Mouse (Mus musculus) inflammation-experienced regulatory T-cells, adult 6 months (primary cell): ENCODE measurements around the gene Ubiad1. TPM values are rescaled to one million over a fixed set of nuclear protein-coding genes. Genes with fewer than 3 reads are reported as not detected.

Source experiments
- ATAC-seq: one replicate; pipeline ENCODE4 v1.8.0; 2017
- polyA plus RNA-seq, 3 experiments: library from polyadenylated mRNA; unstranded; fragments of 100-300 nt; shearing (Covaris generic); gene quantifications; one replicate each; pipeline ENCODE4 v1.2.1; 2017

The Ubiad1 gene
- polyA plus RNA-seq, 3 experiments from 2014 or later: 8.6 to 9.2 (median 8.7) TPM

DNA sequence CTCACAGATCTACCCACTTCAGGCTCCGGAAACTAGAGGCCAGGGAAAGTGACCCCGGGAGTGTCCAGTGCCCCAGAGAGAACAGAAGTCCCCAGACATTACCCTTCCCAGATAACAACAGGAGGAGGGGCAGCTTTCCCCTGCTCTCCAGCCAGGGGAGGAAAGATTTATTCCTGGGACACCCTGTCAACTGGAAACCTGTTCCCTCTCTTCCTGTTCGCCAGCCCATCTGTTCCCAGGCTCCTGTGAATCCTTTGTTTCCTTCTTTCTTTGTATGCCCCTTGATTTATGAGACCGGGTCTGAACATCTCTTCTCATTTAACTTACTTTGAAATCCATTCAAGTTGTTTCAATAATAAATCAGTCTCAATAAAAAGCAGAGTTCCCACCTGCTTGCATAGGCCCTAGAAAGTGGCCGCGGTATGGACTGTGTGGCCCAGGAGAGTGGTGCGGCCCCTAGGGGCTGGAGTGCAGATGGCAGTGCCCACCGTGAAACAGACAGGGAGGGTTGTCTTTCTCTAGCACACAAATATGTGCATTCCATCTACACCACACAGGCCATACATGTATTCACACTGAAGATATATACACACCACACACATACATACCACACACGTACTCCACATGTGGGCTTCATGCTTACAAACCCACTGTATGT lies 45.0 kb downstream of the Ubiad1 start:
- ATAC-seq: no peak

DNA sequence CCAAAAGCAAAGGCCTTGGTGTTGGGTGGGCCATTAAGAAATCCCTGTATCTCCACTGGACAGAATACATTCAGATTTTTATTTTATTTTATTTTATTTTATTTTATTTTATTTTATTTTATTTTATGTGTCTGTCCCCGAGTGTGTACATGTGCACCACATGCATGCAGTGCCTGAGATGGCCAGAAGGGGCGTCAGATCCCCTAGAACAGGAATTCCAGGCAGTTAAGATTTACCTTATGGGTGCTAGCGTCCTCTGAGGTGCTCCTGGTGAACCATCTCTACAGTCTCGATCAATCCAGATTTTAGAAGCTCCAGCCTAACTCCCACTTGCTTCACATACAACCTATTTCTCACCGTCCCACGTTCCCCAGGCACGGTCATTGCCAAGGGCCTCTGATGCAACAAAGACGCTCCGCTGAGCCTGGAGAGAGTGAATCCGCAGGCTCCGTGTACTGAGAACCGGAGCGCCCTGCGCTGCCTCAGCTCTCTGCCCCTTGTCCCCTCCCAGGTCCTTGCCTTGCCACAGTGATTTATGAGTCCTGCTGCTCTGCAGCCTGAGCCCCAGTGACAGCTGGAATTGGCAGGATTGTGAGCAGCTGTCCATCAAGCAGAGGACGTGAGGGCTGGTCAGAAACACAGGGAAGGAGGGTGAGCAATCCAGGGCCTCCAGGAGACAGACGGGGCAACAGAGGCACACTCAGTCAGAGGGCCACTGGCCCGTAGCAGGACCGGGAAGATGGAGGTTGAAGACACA lies 46.9 kb downstream of the Ubiad1 start:
- no peak for ATAC-seq

DNA sequence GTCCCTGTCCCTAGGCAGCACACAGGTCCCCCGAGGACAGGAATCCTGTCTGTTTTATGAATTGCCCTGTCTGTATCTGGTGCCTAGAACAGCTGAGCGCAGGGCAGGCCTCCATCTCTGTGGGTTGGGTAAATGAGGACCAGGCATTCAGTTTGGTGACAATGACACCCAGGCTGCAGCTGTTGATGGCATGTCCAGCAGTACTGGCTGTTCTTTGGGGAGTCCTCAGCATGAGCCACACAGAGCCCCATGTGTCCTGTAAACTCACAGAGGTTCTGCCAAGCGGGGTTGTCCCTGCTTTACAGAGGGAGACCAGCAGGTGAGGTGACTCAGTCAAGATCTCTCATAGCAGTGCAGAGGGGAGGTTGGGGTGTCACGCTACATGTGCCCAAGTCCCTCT lies 47.5 kb downstream of the Ubiad1 start:
- no peak for ATAC-seq

- no peak for ATAC-seq
These were observed 48.7 kb downstream of the Ubiad1 start for GRCm38 (mm10) chr4:148395875-148396274.

- ATAC-seq: no peak
These were observed 49.4 kb downstream of the Ubiad1 start for GRCm38 (mm10) chr4:148395198-148395597.

GRCm38 (mm10) chr4:148391714-148392310 lies 52.8 kb downstream of the Ubiad1 start:
- no peak for ATAC-seq

GRCm38 (mm10) chr4:148389635-148390034 lies 54.9 kb downstream of the Ubiad1 start:
- no peak for ATAC-seq

DNA sequence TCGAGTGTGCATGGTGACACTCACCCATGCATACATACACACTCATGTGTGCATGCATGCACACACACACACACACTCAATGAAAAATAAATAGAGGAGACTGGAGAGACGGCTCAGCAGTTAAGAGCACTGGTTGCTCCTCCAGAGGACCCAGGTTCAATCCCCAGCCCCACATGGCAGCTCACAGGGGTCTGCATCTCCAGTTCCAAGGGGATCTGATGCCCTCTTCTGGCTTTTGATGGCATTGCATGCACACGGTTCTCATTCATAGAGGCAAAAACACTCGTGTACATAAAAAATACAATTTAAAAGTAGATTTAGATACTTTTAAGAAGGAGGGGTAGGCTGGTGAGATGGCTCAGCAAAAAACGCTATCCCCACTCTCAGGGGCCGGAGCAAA lies 55.5 kb downstream of the Ubiad1 start:
- no peak for ATAC-seq

DNA sequence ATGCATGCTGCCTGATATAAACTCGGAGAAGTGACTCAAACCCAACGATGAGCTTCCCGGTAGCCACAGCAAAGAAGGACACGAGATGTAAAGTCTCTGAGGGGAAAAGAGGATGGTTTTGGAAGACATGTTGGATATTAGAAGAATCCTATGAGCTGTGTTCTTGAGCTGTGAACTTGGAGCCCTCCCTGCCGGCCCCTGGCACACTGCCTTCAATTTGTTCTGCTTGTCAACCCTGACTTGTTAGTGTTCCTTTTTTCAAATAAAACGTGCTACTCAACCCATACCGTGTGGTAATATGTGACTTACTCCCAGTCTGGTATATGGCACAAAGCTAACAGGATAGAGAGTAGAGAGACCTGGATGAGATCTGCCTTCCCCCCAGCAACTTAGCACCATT lies 59.3 kb downstream of the Ubiad1 start:
- ATAC-seq: no peak

Other genes with a start within 250 kb of the Ubiad1 start
- gene Disp3, start 156.8 kb downstream of the Ubiad1 start, polyA plus RNA-seq: not detected
- gene Mtor, start 3.8 kb upstream of the Ubiad1 start, polyA plus RNA-seq: 10 to 100 TPM; 10.1 to 13.5 (median 11.7) TPM
- under 1 TPM; 0.16 to 0.61 (median 0.36) TPM for gene Angptl7, start 55.7 kb upstream of the Ubiad1 start, polyA plus RNA-seq
- 100 to 1,000 TPM in 1 of 3 experiments, 10 to 100 TPM in 2; 63.8 to 103 (median 96.2) TPM for gene Exosc10, start 113.7 kb upstream of the Ubiad1 start, polyA plus RNA-seq
- gene Srm, start 146.7 kb upstream of the Ubiad1 start, polyA plus RNA-seq: 1 to 10 TPM; 4.7 to 5.2 (median 4.8) TPM
- under 1 TPM in 1 of 3 experiments, not detected in 2; 0.63 TPM for gene Masp2, start 157.8 kb upstream of the Ubiad1 start, polyA plus RNA-seq
- gene Tardbp, start 182.2 kb upstream of the Ubiad1 start, polyA plus RNA-seq: 100 to 1,000 TPM; 149 to 182 (median 164) TPM
- gene Gm572, start 198.5 kb upstream of the Ubiad1 start, polyA plus RNA-seq: not detected